Mouse (Mus musculus): Measurements from ENCODE around the gene Rbks. TPM values are rescaled to one million over a fixed set of nuclear protein-coding genes. Genes with fewer than 3 reads are reported as not detected.

Rbks gene
- polyA plus RNA-seq, 1 experiment = 8.1 TPM

- 82% methylated on average over 3 of the region's 3 CpGs for WGBS
- TF ChIP-seq POLR2A (IDR thresholded peaks at IDR 0.05; ENCODE audit: control insufficient read depth, extremely low read depth, insufficient read depth, low read length, poor library complexity) (no peak), CTCF (IDR thresholded peaks at IDR 0.05; ENCODE audit: borderline replicate concordance, control insufficient read depth, extremely low read depth, insufficient read depth, low read length, poor library complexity) (no peak)
- no peak overlapping the region for H3K27ac ChIP-seq (ENCODE audit: control insufficient read depth, insufficient read depth, low read length)
- no peak for DNase-seq
- H3K36me3 ChIP-seq (ENCODE audit: control insufficient read depth, insufficient read depth, low read length) = no peaks in the 10 kb centered on the region
- H3K4me3 ChIP-seq (ENCODE audit: control insufficient read depth, insufficient read depth, low read length) = no peak overlapping the region
- no peaks in the 10 kb centered on the region for H3K4me1 ChIP-seq (replicated peaks; ENCODE audit: control insufficient read depth, insufficient read depth, low read length)
- H3K27me3 ChIP-seq (ENCODE audit: control insufficient read depth, insufficient read depth, low read length) = no peaks in the 10 kb centered on the region
Observed at GRCm38 (mm10) chr5:31687972-31688371, 9.5 kb downstream of the Rbks start.

DNA sequence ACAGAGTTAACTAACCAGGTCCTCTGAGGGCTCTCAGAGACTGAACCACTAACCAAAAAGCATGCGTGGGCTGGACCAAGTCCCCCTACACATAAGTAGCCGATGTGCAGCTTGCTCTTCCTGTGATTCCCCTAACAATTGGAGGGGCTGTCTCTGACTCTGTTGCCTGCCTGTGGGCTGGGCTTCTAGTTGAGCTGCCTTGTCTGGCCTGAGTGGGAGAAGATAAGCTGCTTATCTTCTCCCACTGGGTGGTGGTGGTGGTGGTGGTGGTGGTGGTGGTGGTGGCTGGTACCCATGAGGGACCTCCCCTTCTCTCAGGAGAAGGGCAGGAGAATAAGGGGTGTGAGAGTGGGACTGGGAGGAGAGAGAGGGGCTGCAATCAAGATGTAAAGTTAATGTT lies 11.4 kb downstream of the Rbks start:
- Histone ChIP-seq H3K36me3 (ENCODE audit: control insufficient read depth, insufficient read depth, low read length) (no peaks in the 10 kb centered on the region), H3K27me3 (ENCODE audit: control insufficient read depth, insufficient read depth, low read length) (no peaks in the 10 kb centered on the region), H3K4me1 (replicated peaks; ENCODE audit: control insufficient read depth, insufficient read depth, low read length) (no peaks in the 10 kb centered on the region), H3K4me3 (ENCODE audit: control insufficient read depth, insufficient read depth, low read length) (no peak overlapping the region), H3K27ac (ENCODE audit: control insufficient read depth, insufficient read depth, low read length) (no peak overlapping the region)
- TF ChIP-seq CTCF (IDR thresholded peaks at IDR 0.05; ENCODE audit: borderline replicate concordance, control insufficient read depth, extremely low read depth, insufficient read depth, low read length, poor library complexity) (no peak), POLR2A (IDR thresholded peaks at IDR 0.05; ENCODE audit: control insufficient read depth, extremely low read depth, insufficient read depth, low read length, poor library complexity) (no peak)
- 92% methylated on average over 2 of the region's 2 CpGs for WGBS
- DNase-seq = no peak

GRCm38 (mm10) chr5:31682305-31682704 lies 15.1 kb downstream of the Rbks start:
- H3K27ac ChIP-seq (ENCODE audit: control insufficient read depth, insufficient read depth, low read length) = no peak overlapping the region
- WGBS = 98% methylated on average over 1 of the region's 1 CpGs
- no peaks in the 10 kb centered on the region for H3K36me3 ChIP-seq (ENCODE audit: control insufficient read depth, insufficient read depth, low read length)
- no peak for DNase-seq
- TF ChIP-seq POLR2A (IDR thresholded peaks at IDR 0.05; ENCODE audit: control insufficient read depth, extremely low read depth, insufficient read depth, low read length, poor library complexity) (no peak), CTCF (IDR thresholded peaks at IDR 0.05; ENCODE audit: borderline replicate concordance, control insufficient read depth, extremely low read depth, insufficient read depth, low read length, poor library complexity) (no peak)
- H3K27me3 ChIP-seq (ENCODE audit: control insufficient read depth, insufficient read depth, low read length) = no peaks in the 10 kb centered on the region
- H3K4me3 ChIP-seq (ENCODE audit: control insufficient read depth, insufficient read depth, low read length) = no peak overlapping the region
- no peaks in the 10 kb centered on the region for H3K4me1 ChIP-seq (replicated peaks; ENCODE audit: control insufficient read depth, insufficient read depth, low read length)

- Histone ChIP-seq H3K27me3 (ENCODE audit: control insufficient read depth, insufficient read depth, low read length) (no peaks in the 10 kb centered on the region), H3K36me3 (ENCODE audit: control insufficient read depth, insufficient read depth, low read length) (no peaks in the 10 kb centered on the region), H3K4me1 (replicated peaks; ENCODE audit: control insufficient read depth, insufficient read depth, low read length) (no peaks in the 10 kb centered on the region), H3K4me3 (ENCODE audit: control insufficient read depth, insufficient read depth, low read length) (no peak overlapping the region), H3K27ac (ENCODE audit: control insufficient read depth, insufficient read depth, low read length) (no peak overlapping the region)
- TF ChIP-seq CTCF (IDR thresholded peaks at IDR 0.05; ENCODE audit: borderline replicate concordance, control insufficient read depth, extremely low read depth, insufficient read depth, low read length, poor library complexity) = no peak
- TF ChIP-seq POLR2A (IDR thresholded peaks at IDR 0.05; ENCODE audit: control insufficient read depth, extremely low read depth, insufficient read depth, low read length, poor library complexity) = no peak
- 64% methylated on average over 4 of the region's 4 CpGs for WGBS
- DNase-seq = no peak
Observed at GRCm38 (mm10) chr5:31680183-31680582, 17.2 kb downstream of the Rbks start.

DNA sequence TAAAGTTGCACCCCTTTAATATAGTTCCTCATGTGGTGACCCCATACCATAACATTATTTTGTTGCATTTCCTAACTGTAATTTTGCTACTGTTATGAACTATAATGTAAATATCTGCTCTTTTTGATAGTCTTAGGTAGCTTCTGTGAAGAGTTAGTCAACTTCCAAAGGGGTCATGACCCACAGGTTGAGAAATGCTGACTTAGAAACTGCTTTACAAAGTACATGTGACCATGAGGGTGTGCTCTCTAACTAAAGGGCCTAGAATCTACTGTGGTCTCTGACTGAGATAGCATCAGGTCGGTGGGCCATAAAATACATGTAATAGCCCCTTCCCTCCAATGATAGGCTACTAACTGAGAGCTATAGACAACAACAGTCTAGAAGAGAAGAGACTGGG lies 19.4 kb downstream of the Rbks start:
- TF ChIP-seq POLR2A (IDR thresholded peaks at IDR 0.05; ENCODE audit: control insufficient read depth, extremely low read depth, insufficient read depth, low read length, poor library complexity) (no peak), CTCF (IDR thresholded peaks at IDR 0.05; ENCODE audit: borderline replicate concordance, control insufficient read depth, extremely low read depth, insufficient read depth, low read length, poor library complexity) (no peak)
- no peaks in the 10 kb centered on the region for H3K36me3 ChIP-seq (ENCODE audit: control insufficient read depth, insufficient read depth, low read length)
- no peak overlapping the region for H3K4me3 ChIP-seq (ENCODE audit: control insufficient read depth, insufficient read depth, low read length)
- H3K4me1 ChIP-seq (replicated peaks; ENCODE audit: control insufficient read depth, insufficient read depth, low read length) = no peaks in the 10 kb centered on the region
- WGBS = 83% methylated on average over 1 of the region's 1 CpGs
- H3K27ac ChIP-seq (ENCODE audit: control insufficient read depth, insufficient read depth, low read length) = no peak overlapping the region
- DNase-seq = no peak
- no peaks in the 10 kb centered on the region for H3K27me3 ChIP-seq (ENCODE audit: control insufficient read depth, insufficient read depth, low read length)

DNA sequence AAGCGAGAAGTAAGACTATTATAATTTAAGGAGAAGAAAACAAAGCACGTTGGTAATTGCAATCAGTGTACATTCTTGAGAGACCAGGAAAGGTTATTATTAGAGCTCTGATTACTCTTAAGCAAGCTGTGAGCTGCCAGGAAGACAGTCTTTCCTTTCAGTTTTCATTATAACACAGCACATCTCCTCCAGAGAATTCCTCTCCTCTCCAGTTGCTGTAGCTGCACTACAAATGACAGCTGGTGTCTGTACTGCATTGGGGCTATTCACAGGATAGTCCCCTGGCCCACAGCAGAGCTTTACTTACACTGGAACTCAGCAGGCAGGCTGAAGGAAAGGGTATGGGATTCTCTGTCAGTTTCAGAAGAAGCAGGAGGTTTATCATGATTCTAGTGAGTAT lies 24.0 kb downstream of the Rbks start:
- no peak for DNase-seq
- H3K4me3 ChIP-seq (ENCODE audit: control insufficient read depth, insufficient read depth, low read length) = no peak overlapping the region
- TF ChIP-seq CTCF (IDR thresholded peaks at IDR 0.05; ENCODE audit: borderline replicate concordance, control insufficient read depth, extremely low read depth, insufficient read depth, low read length, poor library complexity) (no peak), POLR2A (IDR thresholded peaks at IDR 0.05; ENCODE audit: control insufficient read depth, extremely low read depth, insufficient read depth, low read length, poor library complexity) (no peak)
- H3K4me1 ChIP-seq (replicated peaks; ENCODE audit: control insufficient read depth, insufficient read depth, low read length) = no peaks in the 10 kb centered on the region
- 94% methylated on average over 2 of the region's 2 CpGs for WGBS
- H3K27ac ChIP-seq (ENCODE audit: control insufficient read depth, insufficient read depth, low read length) = no peak overlapping the region
- no peaks in the 10 kb centered on the region for H3K36me3 ChIP-seq (ENCODE audit: control insufficient read depth, insufficient read depth, low read length)
- no peaks in the 10 kb centered on the region for H3K27me3 ChIP-seq (ENCODE audit: control insufficient read depth, insufficient read depth, low read length)

GRCm38 (mm10) chr5:31671137-31671536 lies 26.3 kb downstream of the Rbks start:
- DNase-seq = no peak
- WGBS = 91% methylated on average over 2 of the region's 2 CpGs
- Histone ChIP-seq H3K27ac (ENCODE audit: control insufficient read depth, insufficient read depth, low read length) (no peak overlapping the region), H3K4me1 (replicated peaks; ENCODE audit: control insufficient read depth, insufficient read depth, low read length) (no peaks in the 10 kb centered on the region), H3K36me3 (ENCODE audit: control insufficient read depth, insufficient read depth, low read length) (no peaks in the 10 kb centered on the region), H3K27me3 (ENCODE audit: control insufficient read depth, insufficient read depth, low read length) (no peaks in the 10 kb centered on the region), H3K4me3 (ENCODE audit: control insufficient read depth, insufficient read depth, low read length) (no peak overlapping the region)
- TF ChIP-seq POLR2A (IDR thresholded peaks at IDR 0.05; ENCODE audit: control insufficient read depth, extremely low read depth, insufficient read depth, low read length, poor library complexity) = no peak
- no peak for TF ChIP-seq CTCF (IDR thresholded peaks at IDR 0.05; ENCODE audit: borderline replicate concordance, control insufficient read depth, extremely low read depth, insufficient read depth, low read length, poor library complexity)

All from thymus, adult 2 months (tissue).